Mouse (Mus musculus) CD4-positive, CD25-positive, alpha-beta regulatory T cell, adult 4 months (primary cell): ENCODE data around the gene Slc7a11. TPM values are rescaled to one million over a fixed set of nuclear protein-coding genes. Genes with fewer than 3 reads are reported as not detected.
"Not testable (repeated sequence)": the region's sequence is repeated elsewhere in the genome, so short reads cannot be mapped to it uniquely, and the experiment has no call there.

ENCODE experiments used
- ATAC-seq: one replicate; pipeline ENCODE4 v1.8.0; 2017
- polyA plus RNA-seq, 2 experiments: library from polyadenylated mRNA; unstranded; fragments of 100-300 nt; shearing (Covaris generic); gene quantifications; one replicate each; pipeline ENCODE4 v1.2.1; 2017

The Slc7a11 gene
- polyA plus RNA-seq, result under 1 TPM; 0.14 to 0.39 TPM

- ATAC-seq, result no peak
These were observed at the start of gene Slc7a11 for GRCm38 (mm10) chr3:50443421-50443916. TSS of gene Slc7a11 (minus strand) at chr3:50443614.

- ATAC-seq, result no peak
These were observed 48.3 kb upstream of the Slc7a11 start for GRCm38 (mm10) chr3:50491678-50492077.

DNA sequence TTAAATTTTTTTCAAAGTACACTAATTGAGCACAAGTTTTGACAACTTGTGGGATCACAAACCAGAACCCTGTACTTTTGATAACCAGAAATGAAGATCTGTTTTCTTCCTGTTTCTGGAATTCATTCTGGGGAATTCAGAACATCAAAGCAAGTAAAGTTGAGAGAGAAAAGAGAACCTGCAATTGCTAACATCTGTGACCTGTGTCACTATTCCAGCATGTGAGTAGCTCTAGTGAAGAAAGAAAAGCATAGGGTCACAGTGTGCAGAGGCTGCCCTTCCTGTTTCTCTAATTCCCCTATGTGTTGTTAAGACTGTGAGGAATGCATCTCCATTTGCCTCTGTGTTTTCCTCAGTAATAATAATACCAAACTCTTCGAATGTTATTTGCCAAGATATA, 40.7 kb upstream of the Slc7a11 start:
- no peak for ATAC-seq

DNA sequence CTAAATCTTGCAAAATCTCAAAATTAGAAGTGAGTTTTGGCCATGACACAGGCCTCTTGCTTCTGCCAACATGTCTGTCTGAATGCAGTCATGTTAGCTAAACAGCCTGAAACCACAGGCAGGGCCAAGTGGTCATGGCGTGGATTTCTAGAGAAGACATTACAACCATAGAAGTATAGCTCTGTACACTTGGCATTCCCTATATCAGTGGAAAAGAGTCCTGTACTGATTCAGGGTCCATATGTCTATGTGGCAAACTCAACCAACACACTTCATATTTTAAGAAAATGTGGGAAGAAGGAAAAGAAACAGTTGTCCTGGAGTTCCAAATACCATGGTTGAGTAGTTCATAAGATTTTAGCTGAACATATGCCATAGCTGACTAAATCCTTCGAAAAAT, 18.8 kb upstream of the Slc7a11 start:
- ATAC-seq, result no peak

DNA sequence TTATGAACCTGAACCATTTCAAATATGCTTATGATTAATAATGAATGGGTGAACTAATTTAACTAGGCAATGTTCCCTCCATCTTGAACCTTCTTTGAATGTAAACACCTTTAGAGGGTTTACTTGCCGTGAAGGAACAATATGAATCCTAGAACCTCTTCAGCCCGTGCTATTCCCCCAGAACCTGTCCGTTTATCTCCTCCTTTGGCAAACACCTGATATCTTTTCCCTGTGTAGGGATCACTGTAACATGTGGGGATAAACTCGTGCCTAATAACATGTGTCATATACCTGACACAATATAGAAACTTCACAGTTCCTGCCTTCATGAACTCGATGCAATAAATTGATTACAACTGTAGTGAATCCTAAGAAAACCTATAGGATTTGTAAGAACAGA, 13.7 kb upstream of the Slc7a11 start:
- no peak for ATAC-seq

DNA sequence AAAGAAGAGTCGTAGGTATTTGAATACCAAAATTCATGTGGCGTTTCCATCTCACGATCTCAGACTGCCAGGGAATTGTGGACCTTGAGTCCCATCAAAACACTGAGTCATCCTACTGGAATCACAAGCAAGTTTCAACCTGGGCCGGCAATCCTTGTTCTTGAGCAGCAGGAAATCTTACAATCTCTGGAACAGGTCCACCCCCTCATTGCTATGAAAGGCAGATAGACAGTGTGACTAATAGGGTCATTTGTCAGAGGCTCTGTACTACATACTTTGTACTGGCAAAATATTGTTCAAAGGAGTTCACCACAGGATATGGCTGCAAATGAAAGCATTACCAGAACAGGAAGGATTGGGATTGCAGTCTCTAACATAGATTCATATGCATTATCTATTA, 13.2 kb upstream of the Slc7a11 start:
- ATAC-seq, result no peak

GRCm38 (mm10) chr3:50456023-50456422, 12.6 kb upstream of the Slc7a11 start:
- no peak for ATAC-seq

- no peak for ATAC-seq
These were observed 1.8 kb upstream of the Slc7a11 start for GRCm38 (mm10) chr3:50445050-50445775.

DNA sequence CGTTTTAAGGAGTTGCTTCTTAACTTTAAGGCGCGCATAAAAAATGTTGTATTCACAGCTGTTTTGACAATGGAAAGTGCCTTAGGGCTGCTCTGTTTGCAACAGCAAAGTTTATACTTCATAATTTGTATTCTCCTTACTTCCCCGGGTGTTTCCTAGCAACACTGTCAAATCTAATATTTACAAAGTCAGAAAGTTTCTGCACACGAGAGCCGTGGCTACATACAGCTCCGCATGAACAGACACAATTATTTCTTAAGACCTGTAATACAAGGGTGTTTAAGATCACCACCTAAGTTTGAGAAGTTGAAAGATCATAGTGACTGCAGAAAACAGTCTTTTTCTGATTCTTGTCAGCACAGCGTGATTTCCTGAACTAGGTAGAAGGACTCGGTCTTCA, 528 bp upstream of the Slc7a11 start:
- ATAC-seq, result no peak

- no peak for ATAC-seq
These were observed 797 bp downstream of the Slc7a11 start for GRCm38 (mm10) chr3:50442341-50443292.

- ATAC-seq, result no peak
These were observed 2.1 kb downstream of the Slc7a11 start for GRCm38 (mm10) chr3:50441330-50441729.

- ATAC-seq, result no peak
These were observed 3.0 kb downstream of the Slc7a11 start for GRCm38 (mm10) chr3:50440409-50440808.

- no peak for ATAC-seq
These were observed 4.0 kb downstream of the Slc7a11 start for GRCm38 (mm10) chr3:50439429-50439828.

GRCm38 (mm10) chr3:50438520-50439253, 4.7 kb downstream of the Slc7a11 start:
- ATAC-seq, result no peak

DNA sequence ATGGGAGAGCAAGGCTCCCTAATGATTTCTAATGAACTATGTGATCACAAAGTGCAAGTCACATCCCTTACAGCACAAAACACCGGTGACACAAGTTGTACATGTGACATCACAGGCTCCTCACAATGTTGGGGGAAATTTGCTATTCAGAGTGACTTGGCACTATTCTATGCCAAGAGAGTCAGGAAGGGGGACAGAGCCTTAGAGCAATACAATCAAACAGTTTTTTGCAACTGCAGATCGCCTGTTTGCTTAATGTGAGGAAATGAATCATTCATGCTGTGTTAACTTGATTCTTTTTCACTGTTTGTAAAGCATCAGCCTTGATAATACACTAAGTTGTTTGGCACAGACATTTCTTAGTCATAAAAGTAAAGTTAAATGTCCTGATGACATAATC, 5.3 kb downstream of the Slc7a11 start:
- not testable (repeated sequence) for ATAC-seq

GRCm38 (mm10) chr3:50436409-50436808, 7.0 kb downstream of the Slc7a11 start:
- ATAC-seq, result not testable (repeated sequence)

- no peak for ATAC-seq
These were observed 9.6 kb downstream of the Slc7a11 start for GRCm38 (mm10) chr3:50433831-50434230.

DNA sequence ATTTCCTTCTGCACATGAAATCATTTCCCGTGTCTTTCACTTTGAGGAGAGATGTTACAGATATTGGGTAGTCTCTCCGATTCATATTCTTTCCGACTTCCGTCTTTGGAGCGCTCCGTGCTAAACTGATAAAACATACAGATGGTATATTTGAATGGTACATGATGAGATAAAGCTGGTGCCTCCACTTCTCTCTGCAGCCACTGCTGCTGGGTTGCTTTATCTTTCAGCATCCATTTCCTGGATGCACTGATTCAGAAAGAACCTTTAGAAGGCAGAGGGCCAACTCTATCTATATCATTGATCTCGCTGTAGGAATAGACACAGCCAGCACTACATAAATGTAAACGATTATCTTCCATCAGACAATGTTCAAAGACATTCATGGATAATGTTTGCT, 12.6 kb downstream of the Slc7a11 start:
- no peak for ATAC-seq

- ATAC-seq, result no peak
These were observed 21.7 kb downstream of the Slc7a11 start for GRCm38 (mm10) chr3:50421480-50422277.

DNA sequence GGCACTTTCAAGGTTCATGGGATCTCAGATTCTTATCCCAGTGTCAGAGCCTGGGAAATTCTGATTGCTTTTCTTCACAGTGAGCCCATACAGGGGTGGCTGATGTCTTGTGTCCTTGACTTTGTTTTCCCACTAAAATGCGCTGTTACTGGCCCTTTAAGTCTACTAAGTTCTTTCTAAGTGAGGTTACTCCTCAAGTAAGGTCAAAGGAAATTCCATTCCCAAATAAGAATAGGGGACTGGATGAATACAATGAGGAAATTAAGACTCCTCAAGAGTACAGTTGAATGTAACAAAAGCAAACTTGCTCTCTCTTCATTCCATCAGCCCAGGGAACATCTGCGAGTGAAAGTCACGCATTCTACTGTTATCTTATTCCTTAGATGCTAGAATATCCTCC, 24.3 kb downstream of the Slc7a11 start:
- ATAC-seq, result no peak

DNA sequence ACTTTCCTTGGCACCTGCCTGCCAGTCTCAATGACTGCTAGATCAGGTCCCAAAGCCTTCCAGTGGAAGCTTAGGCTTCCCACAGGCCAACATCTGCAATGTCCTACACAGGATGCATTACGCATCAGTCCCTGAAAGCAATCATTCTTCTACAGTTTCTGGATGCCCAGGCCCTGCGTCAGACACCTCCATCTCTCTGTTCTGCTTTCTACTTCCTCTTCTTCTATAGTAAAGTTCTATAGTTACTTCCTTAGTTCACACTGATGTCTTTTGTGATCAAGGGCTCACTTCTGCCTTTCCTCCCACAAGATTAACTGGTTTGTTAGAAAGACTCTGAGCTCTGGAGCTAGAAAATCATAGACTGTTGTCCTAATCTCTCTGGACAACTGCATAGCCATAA, 36.6 kb downstream of the Slc7a11 start:
- no peak for ATAC-seq

DNA sequence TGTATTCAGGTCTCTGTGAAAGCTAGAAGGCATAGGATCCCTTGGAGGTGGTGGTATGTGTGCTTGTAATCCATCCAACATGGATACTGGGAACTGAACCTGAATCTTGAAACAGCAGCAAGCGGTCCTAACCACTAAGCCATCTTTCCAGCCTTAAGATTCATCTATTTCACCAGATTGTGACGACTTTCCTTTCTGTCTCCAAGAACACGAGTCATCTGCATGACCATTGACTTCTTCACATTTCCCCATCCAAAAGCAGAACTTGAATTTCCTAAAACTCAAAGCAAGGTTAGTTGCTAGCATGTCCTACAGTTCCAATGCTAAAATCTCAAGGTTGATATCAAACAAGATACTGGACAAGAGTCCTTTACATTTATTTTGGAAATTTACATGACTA, 37.5 kb downstream of the Slc7a11 start:
- no peak for ATAC-seq
